Mouse (Mus musculus): ENCODE results near the gene Wnt11.

Gene Wnt11

GRCm38 (mm10) chr7:98867053-98867793 is 32.3 kb downstream of the Wnt11 start:
- no peak for DNase-seq (ENCODE audit: low spot score in 2 of 2)

- DNase-seq (ENCODE audit: low spot score in 2 of 2), result no peak
These were observed 32.9 kb downstream of the Wnt11 start for GRCm38 (mm10) chr7:98867794-98868150.

GRCm38 (mm10) chr7:98869070-98869469 is 34.2 kb downstream of the Wnt11 start:
- DNase-seq (ENCODE audit: low spot score in 2 of 2), result no peak

- DNase-seq (ENCODE audit: low spot score in 2 of 2), result no peak
These were observed 35.9 kb downstream of the Wnt11 start for GRCm38 (mm10) chr7:98870791-98871190.

- no peak for DNase-seq (ENCODE audit: low spot score in 2 of 2)
These were observed 37.0 kb downstream of the Wnt11 start for GRCm38 (mm10) chr7:98871882-98872281.

GRCm38 (mm10) chr7:98873316-98873715 is 38.4 kb downstream of the Wnt11 start:
- no peak for DNase-seq (ENCODE audit: low spot score in 2 of 2)

- no peak for DNase-seq (ENCODE audit: low spot score in 2 of 2)
These were observed 39.6 kb downstream of the Wnt11 start for GRCm38 (mm10) chr7:98874411-98874951.

GRCm38 (mm10) chr7:98875390-98875990 is 40.6 kb downstream of the Wnt11 start:
- no peak for DNase-seq (ENCODE audit: low spot score in 2 of 2)

GRCm38 (mm10) chr7:98876119-98876518 is 41.2 kb downstream of the Wnt11 start:
- no peak for DNase-seq (ENCODE audit: low spot score in 2 of 2)

- DNase-seq (ENCODE audit: low spot score in 2 of 2), result no peak
These were observed 44.3 kb downstream of the Wnt11 start for GRCm38 (mm10) chr7:98879176-98879575.

- no peak for DNase-seq (ENCODE audit: low spot score in 2 of 2)
These were observed 47.0 kb downstream of the Wnt11 start for GRCm38 (mm10) chr7:98881887-98882286.

GRCm38 (mm10) chr7:98887811-98888261 is 52.9 kb downstream of the Wnt11 start:
- no peak for DNase-seq (ENCODE audit: low spot score in 2 of 2)

GRCm38 (mm10) chr7:98888810-98889209 is 53.9 kb downstream of the Wnt11 start:
- no peak for DNase-seq (ENCODE audit: low spot score in 2 of 2)

GRCm38 (mm10) chr7:98889211-98889610 is 54.3 kb downstream of the Wnt11 start:
- DNase-seq (ENCODE audit: low spot score in 2 of 2), result no peak

- no peak for DNase-seq (ENCODE audit: low spot score in 2 of 2)
These were observed 58.2 kb downstream of the Wnt11 start for GRCm38 (mm10) chr7:98893144-98893543.

- no peak for DNase-seq (ENCODE audit: low spot score in 2 of 2)
These were observed 59.4 kb downstream of the Wnt11 start for GRCm38 (mm10) chr7:98894305-98894704.

GRCm38 (mm10) chr7:98894768-98895167 is 59.9 kb downstream of the Wnt11 start:
- no peak for DNase-seq (ENCODE audit: low spot score in 2 of 2)

- DNase-seq (ENCODE audit: low spot score in 2 of 2), result no peak
These were observed 60.7 kb downstream of the Wnt11 start for GRCm38 (mm10) chr7:98895501-98896095.

GRCm38 (mm10) chr7:98897323-98897722 is 62.4 kb downstream of the Wnt11 start:
- DNase-seq (ENCODE audit: low spot score in 2 of 2), result no peak

- DNase-seq (ENCODE audit: low spot score in 2 of 2), result no peak
These were observed 64.9 kb downstream of the Wnt11 start for GRCm38 (mm10) chr7:98899815-98900214.

- DNase-seq (ENCODE audit: low spot score in 2 of 2), result peak in 1 of 2 experiments; percentile 10
These were observed 66.2 kb downstream of the Wnt11 start for GRCm38 (mm10) chr7:98901120-98901519.

- DNase-seq (ENCODE audit: low spot score in 2 of 2), result no peak
These were observed 69.0 kb downstream of the Wnt11 start for GRCm38 (mm10) chr7:98903884-98904283.
